Mouse (Mus musculus): ENCODE data around the gene Ccdc126.

- TF ChIP-seq CTCF (IDR thresholded peaks at IDR 0.05; ENCODE audit: low read depth, low read length) (no peak), TAL1 (conservative IDR thresholded peaks at IDR 0.05; ENCODE audit: low read depth, low read length) (no peak), GATA1 (IDR thresholded peaks at IDR 0.05; ENCODE audit: borderline replicate concordance, low read length) (no peak), GATA2 (IDR thresholded peaks at IDR 0.05; ENCODE audit: borderline replicate concordance, low read depth, low read length) (no peak)
These were observed 59.3 kb downstream of the Ccdc126 start for GRCm38 (mm10) chr6:49378328-49378727.

Data from G1E (cell line).